Mouse (Mus musculus) thymus, postnatal 36 days (tissue): ENCODE measurements at regions not wholly inside any gene's neighbourhood (a gene's known extent, or its start where the extent isn't known, plus 50 kb on each side); places are given as distances from the start of the nearest gene placed in this dataset.

Experiments used
- DNase-seq, 2 experiments: peaks; one replicate each; pipeline ENCODE4 v3.0.0; 2022; ENCODE audit warnings: mixed read lengths in 2 of 2

GRCm38 (mm10) chr9:60931290-60931689 is 136.9 kb downstream of the Uaca start:
- no peak for DNase-seq

- no peak for DNase-seq
Measured at GRCm38 (mm10) chr9:60936937-60937336, 142.6 kb downstream of the Uaca start.

DNA sequence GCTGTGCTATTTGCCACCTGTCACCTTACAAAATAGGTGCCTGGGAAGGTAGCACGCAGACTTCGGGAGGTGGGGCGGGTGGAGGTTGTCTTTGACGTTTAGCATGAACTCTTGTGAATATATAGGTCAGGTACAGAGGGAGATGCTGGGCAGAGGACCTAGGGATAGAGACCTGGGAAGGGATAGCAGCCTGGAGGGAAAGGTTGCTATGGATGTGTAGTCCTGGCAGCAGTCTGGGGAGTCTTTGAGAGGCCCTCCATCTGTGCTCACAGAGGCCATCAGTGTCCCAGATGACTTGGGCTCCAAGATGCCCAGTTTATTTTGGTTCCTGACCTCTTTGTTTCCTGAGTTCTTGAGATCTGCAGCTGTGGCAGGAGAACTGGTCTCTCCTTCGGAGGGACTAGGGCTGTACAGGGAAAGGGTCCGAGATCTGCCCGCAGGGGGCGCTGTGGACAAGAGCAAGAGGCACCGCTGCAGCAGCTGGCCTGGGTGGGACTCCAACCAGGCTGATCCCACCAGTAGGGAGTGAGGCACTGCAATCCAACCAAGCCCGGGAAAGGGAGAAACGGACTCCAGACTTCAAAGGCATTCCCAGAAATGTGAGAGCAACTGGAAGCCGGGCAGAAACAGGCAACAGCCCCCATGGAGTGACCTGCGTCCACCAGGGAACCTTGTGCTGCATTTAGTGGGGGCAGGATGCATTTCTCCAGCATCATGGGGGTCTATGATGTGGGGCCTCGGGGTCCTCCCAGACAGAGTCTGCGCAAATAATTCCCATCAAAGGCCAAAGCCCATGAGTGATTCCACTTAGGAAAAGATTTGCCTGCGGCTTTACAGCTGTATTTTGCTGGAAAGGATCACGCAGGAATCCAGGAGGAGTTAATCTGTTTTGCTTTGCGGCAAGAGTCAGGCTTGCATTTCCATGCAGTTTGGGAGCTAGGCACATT is 145.8 kb downstream of the Uaca start:
- DNase-seq = peak; percentile 79 to 84

DNA sequence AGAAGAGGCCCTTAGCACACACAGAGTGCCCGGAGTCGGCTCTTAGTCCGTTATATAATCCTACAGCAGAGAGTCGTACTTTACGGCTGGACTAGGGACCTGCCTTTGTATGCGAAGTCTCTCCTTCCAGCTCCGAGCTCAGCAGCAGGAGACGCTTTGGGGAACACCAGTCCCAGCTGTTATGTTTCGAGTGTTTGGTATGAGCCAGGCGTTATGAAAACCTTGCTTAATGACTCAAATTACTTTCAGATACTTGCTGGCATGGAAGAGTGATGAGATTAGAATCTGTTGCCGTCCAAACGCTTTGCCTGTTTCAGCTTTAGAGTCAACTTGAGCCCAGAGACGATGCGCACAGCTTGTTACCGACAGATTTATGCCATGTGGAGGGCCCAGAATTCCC is 153.0 kb downstream of the Uaca start:
- DNase-seq = no peak

- no peak for DNase-seq
Measured at GRCm38 (mm10) chr9:60948531-60949070, 154.3 kb downstream of the Uaca start.

- no peak for DNase-seq
Measured at GRCm38 (mm10) chr9:60950161-60950560, 155.8 kb downstream of the Uaca start.

GRCm38 (mm10) chr9:60951071-60951561 is 156.8 kb downstream of the Uaca start:
- DNase-seq = no peak

DNA sequence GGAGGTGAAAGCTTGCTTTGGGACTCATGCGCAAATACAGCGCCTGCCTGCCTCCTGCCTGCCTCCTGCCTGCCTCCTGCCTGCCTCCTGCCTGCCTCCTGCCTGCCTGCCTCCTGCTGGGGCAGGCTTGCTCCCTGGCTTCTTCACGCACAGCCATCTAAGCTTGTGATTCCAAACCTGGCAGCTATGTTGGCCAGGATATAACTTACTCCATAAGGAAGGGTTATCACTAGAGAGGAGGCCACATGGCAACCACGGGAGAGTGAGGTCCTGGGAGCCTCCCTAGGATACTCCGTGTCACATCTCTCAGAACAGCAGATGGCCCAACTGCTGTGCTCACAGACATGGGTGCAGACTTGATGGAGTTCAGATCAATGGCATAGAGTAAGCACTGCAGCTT is 163.1 kb downstream of the Uaca start:
- DNase-seq = no peak

DNA sequence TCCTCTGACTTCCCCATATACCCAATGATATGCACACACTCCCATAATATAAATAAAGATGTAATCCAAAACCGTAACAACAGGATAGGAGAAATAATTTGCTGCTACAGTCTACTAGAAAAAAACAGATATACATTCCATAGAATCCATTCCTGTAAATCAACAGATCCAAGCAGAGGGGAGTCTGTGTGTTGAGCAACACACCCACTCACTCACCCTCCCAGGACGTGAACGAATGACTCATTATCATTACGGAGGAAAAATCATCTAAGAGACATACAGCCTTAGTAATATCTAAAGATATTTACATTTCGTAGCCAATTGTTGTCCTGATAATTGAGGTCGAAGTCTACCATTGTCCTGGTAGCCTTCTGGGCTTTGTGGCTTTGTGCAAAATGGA is 165.2 kb downstream of the Uaca start:
- DNase-seq = no peak

DNA sequence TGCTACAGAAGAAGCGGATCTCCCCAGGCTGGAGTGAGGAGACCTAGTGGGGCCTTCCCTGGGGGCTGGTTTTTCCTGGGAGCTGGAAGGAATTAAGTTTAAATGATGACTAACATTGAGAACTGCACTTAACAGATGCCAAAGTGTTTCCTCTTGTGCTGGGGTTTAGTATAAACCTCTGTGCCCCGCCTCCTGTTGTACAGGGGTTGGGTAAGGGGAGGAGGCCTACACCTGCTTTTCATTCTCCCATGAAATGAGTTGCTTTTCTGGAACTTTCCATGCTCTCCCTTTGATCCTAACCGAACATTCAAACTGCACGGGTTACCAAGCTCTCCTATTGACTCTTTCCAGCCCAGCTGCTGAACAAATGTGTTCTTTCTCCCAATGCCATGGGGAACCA is 167.7 kb downstream of the Uaca start:
- DNase-seq = no peak

- DNase-seq = no peak
Measured at GRCm38 (mm10) chr9:60965641-60966040, 171.3 kb downstream of the Uaca start.

GRCm38 (mm10) chr9:60968281-60969031 is 174.1 kb downstream of the Uaca start:
- no peak for DNase-seq

- no peak for DNase-seq
Measured at GRCm38 (mm10) chr9:60972201-60972910, 178.0 kb downstream of the Uaca start.

DNA sequence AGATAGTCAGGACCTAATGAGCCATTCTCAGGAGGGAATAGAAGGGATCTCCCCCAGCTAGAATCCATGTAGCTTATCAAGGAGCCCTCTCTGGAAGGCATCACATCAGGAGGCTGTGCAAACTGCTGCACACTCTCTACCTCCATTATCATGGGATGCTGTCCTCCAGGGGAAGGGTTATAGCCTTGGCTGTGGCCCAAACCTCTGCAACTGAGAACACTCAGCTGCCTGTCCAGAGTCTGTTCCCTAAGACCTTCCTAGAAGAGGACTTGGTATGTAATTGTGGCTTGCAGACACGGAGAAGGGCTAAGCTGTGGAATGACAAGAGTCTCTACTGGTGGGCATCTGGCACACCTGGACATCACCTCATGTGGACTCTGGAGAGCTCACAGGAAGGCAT is 180.2 kb downstream of the Uaca start:
- DNase-seq = no peak

GRCm38 (mm10) chr9:60982383-60983085 is 188.2 kb downstream of the Uaca start:
- no peak for DNase-seq

DNA sequence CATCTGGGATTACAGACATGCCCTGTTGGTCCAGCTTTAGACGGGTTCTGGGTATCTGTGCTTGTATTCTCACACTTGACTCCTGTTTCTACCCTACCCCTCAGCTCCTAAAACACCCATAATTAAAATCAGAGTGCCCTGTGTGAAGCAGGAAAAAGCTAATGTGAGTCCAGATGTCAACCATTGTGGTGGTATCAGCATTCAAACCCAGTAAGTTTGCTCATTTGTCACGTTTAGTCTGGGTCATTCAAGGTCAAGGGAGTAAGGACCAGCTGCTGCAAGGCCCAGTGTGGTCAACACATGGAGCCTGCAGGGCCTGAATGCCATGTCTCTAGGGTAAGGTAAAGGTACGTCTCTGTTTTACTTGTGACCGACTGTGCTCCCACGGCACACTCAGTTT is 188.9 kb downstream of the Uaca start:
- DNase-seq = no peak

GRCm38 (mm10) chr9:60988113-60988512 is 193.8 kb downstream of the Uaca start:
- DNase-seq = no peak

DNA sequence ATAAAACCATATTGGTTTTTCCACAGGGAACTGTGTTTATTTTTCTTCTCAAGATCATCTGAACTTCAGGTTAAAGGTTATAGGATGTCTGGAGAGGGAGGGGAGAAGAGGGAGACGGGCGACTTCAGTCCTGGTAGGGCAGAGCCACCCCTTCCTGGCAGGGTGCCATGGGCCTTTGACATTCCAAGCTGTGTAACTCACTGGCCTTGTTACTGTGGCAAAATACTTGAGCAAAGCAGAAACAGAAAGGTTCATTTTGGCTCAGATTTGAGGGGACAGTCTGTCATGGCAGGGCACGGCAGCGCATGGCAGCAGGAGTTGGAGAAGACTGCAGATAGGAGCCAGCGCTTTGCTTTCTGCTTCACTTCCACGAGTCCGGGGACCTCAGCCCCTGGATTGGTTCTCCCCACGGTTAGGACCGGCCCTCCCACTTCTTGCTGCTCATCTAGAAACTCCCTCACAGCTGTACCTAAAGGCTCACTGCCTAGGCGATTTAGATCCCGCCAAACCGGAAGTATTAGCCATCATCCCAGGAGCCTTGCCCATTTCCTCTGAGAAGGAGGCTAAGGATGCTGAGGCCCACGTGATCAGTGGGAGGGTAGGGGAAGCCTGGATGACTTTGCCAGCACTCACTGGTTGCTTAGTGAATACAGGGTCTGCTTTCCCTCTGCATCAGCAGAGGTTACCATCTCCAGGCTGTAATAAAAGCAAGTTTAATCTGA is 195.5 kb downstream of the Uaca start:
- no peak for DNase-seq

DNA sequence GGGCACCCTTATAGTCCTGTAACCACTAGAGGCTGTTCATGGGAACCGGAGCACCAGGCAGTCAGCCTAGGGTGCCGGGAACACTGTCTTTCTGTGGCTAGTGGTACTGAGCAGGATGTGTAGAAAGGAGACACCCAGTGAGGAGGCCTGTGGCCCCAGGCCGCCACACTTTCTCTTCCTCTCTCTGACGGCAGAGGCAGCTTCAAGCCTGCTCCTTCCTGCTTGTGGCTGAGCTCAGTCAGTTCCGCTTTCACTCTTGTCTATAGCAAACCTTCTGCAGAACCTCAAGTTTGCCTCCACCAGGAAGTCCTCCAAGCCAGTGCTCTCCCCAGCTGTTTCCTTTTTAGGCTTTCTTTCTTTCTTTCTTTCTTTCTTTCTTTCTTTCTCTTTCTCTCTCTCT is 197.2 kb downstream of the Uaca start:
- DNase-seq = peak; percentile 81 to 88

- DNase-seq = no peak
Measured at GRCm38 (mm10) chr9:60993661-60994060, 199.3 kb downstream of the Uaca start.

GRCm38 (mm10) chr9:60995096-60995495 is 200.8 kb downstream of the Uaca start:
- DNase-seq = no peak
